Mouse (Mus musculus): ENCODE data around the gene Gsdmc3. TPM values are rescaled to one million over a fixed set of nuclear protein-coding genes. Genes with fewer than 3 reads are reported as not detected.

Gsdmc3 gene
- not detected for polyA plus RNA-seq (2017; shearing (Covaris generic))

DNA sequence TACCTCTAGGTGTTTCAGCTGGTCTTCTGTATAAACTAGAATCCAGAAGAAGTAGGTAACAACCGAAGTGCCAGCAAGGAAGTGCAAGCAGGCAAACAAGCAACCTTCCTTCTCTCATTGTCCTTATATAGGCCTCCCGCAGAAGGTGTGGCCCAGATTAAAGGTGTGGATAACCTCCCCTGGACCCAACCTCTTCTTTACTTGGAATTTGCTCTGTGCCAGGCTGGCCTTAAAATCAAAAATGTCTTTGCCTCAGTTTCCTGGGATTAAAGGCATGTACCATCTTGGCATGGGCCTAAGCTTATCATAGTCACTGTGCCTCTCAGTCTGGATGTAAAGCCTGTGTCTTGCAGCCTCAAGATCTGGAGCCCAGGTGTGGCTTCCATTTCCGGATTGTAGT, at the start of gene Gsdmc3:
Gsdmc3 (minus strand) TSS at position 101 of the 400 bp plus-strand sequence.

DNA sequence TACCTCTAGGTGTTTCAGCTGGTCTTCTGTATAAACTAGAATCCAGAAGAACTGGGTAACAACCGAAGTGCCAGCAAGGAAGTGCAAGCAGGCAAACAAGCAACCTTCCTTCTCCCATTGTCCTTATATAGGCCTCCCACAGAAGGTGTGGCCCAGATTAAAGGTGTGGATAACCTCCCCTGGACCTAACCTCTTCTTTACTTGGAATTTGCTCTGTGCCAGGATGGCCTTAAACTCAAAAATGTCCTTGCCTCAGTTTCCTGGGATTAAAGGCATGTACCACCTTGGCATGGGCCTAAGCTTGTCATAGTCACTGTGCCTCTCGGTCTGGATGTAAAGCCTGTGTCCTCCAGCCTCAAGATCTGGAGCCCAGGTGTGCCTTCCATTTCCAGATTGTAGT, 33.8 kb upstream of the Gsdmc3 start, which contains the start of gene Gsdmc4:
Gsdmc4 (minus strand) TSS at position 101 of the 400 bp plus-strand sequence.

Other genes starting within 250 kb of the Gsdmc3 start
- gene Gsdmc2, start 33.4 kb downstream of the Gsdmc3 start, polyA plus RNA-seq (2017; shearing (Covaris generic)) = not detected
- gene Gsdmc4, start 33.7 kb upstream of the Gsdmc3 start, polyA plus RNA-seq (2017; shearing (Covaris generic)) = not detected
- gene Fam49b, start 181.9 kb upstream of the Gsdmc3 start, polyA plus RNA-seq (2017; shearing (Covaris generic)) = 357 TPM

Measured in CD4-positive, CD25-positive, alpha-beta regulatory T cell (primary cell).